In the genomic region with DNA sequence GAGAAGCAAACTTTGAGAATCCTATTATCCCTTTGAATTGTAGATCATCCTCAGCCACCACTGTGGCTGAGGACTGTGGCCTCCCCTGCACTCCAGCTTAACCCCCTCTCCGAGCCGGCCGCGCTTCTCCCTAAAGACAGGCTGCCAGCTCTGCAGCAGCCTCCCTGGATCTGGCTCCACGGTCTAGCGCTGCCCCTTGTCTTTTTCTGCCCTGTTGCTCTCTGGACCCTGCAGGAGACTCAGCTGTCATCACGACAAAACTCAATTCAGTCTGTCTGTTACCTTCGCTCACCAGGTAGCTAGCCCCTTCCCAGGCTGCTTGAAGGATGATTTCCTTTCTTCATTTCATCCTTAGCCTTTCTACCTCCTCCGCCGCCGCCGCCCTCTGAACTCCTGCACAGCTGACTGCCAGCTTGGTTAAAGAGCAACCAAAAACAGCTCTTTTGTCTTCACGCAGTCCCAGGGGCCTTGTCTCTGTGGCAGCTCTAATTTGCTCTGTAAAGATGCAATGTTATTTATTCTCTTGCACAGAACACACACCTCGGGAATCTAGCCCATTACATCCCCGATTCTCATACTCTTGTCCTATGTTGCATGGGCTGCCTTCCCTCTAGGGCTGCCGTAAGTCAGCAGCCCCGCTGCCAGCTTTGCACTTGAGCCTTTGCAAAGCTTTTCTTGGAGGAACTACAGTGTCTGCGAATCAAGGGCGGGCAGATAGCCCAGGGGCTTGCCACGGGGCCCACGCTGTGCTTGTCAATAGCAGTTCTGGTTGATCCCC, we compare ENCODE assay signal across 8 mouse cellular contexts.
DNase-seq lines count a peak whose midpoint lies in the region; ATAC-seq lines count a peak whose summit lies in the region.

No protein-coding gene starts in this region.

- H3K4me1 ChIP-seq in embryonic facial prominence, embryonic 11.5 days (ENCODE audit: control insufficient read depth, insufficient read depth, low read length) = peaks cover 2% of the 10 kb centered on the region; the same call in 1 of the 2 replicates
- peaks cover 33% of the 10 kb centered on the region for H3K4me1 ChIP-seq in hindbrain, embryonic 15.5 days (replicated peaks)
- H3K4me1 ChIP-seq in liver, embryonic 13.5 days (replicated peaks) = 0 out of 2 replicates have a peak, but pooled peaks cover 5% of the 10 kb centered on the region

- intact Hi-C loops in left cerebral cortex, postnatal 10 days (cut with DNase I) = no loop called here

- H3K4me3 ChIP-seq in embryonic facial prominence, embryonic 11.5 days (ENCODE audit: low read depth, low read length) = peak overlapping the region; percentile 2; the same call in 1 of the 2 replicates
- H3K4me3 ChIP-seq in hindbrain, embryonic 15.5 days = peak overlapping the region; percentile 6
- no peak overlapping the region for H3K4me3 ChIP-seq in liver, embryonic 13.5 days (replicated peaks)

- 4% methylated on average over 21 of the region's 21 CpGs for WGBS in embryonic facial prominence, embryonic 11.5 days
- 1% methylated on average over 21 of the region's 21 CpGs for WGBS in hindbrain, embryonic 15.5 days
- 15% methylated on average over 21 of the region's 21 CpGs for WGBS in liver, embryonic 13.5 days (ENCODE audit: insufficient replicate concordance)

- H3K9me3 ChIP-seq in embryonic facial prominence, embryonic 11.5 days (replicated peaks; ENCODE audit: control insufficient read depth, low read length) = no peaks in the 10 kb centered on the region
- no peaks in the 10 kb centered on the region for H3K9me3 ChIP-seq in hindbrain, embryonic 15.5 days
- H3K9me3 ChIP-seq in liver, embryonic 13.5 days (replicated peaks) = no peaks in the 10 kb centered on the region

- no peaks in the 10 kb centered on the region for H3K36me3 ChIP-seq in embryonic facial prominence, embryonic 11.5 days (replicated peaks; ENCODE audit: control insufficient read depth, insufficient read depth, low read depth, low read length)
- H3K36me3 ChIP-seq in hindbrain, embryonic 15.5 days = no peaks in the 10 kb centered on the region
- no peaks in the 10 kb centered on the region for H3K36me3 ChIP-seq in liver, embryonic 13.5 days

- peak overlapping the region; percentile 43; the same call in 1 of the 2 replicates for H3K9ac ChIP-seq in embryonic facial prominence, embryonic 11.5 days (replicated peaks; ENCODE audit: low read length)
- H3K9ac ChIP-seq in hindbrain, embryonic 15.5 days = peak overlapping the region; percentile 21
- H3K9ac ChIP-seq in liver, embryonic 13.5 days = no peak overlapping the region

- DNase-seq in left cerebral cortex, postnatal 10 days (ENCODE audit: extremely low spot score in 1 of 2, low spot score in 2 of 2) = peak; percentile 34 to 58
- DNase-seq in left cerebral cortex, adult 8-10 months (ENCODE audit: low spot score in 2 of 2) = no peak
- peak; percentile 49 for DNase-seq in embryonic facial prominence, embryonic 11.5 days (ENCODE audit: low spot score)
- DNase-seq in liver, embryonic 13.5 days = no peak
- peak; percentile 35 for DNase-seq in yolk sac, embryonic 10.5 days (ENCODE audit: low spot score)
- DNase-seq in adrenal gland, postnatal 4 days (ENCODE audit: low spot score in 2 of 2) = no peak

- H3K27ac ChIP-seq in embryonic facial prominence, embryonic 11.5 days (replicated peaks; ENCODE audit: low read depth, low read length) = no peak overlapping the region
- H3K27ac ChIP-seq in hindbrain, embryonic 15.5 days (replicated peaks) = peak overlapping the region; percentile 71
- H3K27ac ChIP-seq in liver, embryonic 13.5 days = no peak overlapping the region

- H3K27me3 ChIP-seq in embryonic facial prominence, embryonic 11.5 days (ENCODE audit: control insufficient read depth, insufficient read depth, low read length) = no peaks in the 10 kb centered on the region
- H3K27me3 ChIP-seq in hindbrain, embryonic 15.5 days = no peaks in the 10 kb centered on the region
- peaks cover 23% of the 10 kb centered on the region for H3K27me3 ChIP-seq in liver, embryonic 13.5 days

- ATAC-seq in embryonic facial prominence, embryonic 11.5 days (replicated peaks; ENCODE audit: insufficient number of reproducible peaks, low FRiP score, low TSS enrichment, low read depth) = 0 out of 2 replicates have a peak, but pooled peaks have one; percentile 40
- peak; percentile 54 for ATAC-seq in hindbrain, embryonic 15.5 days (ENCODE audit: low FRiP score, low read depth)
- no peak for ATAC-seq in liver, embryonic 13.5 days (ENCODE audit: low read depth)
- ATAC-seq in erythroid progenitor cell, adult 5-6 weeks (replicated peaks; ENCODE audit: low FRiP score, poor library complexity, severe bottlenecking) = no peak

- H3K4me2 ChIP-seq in embryonic facial prominence, embryonic 11.5 days (ENCODE audit: low read depth, low read length) = peak overlapping the region; percentile 32
- H3K4me2 ChIP-seq in hindbrain, embryonic 15.5 days = peak overlapping the region; percentile 52
- H3K4me2 ChIP-seq in liver, embryonic 13.5 days = peak overlapping the region; percentile 17

Comparison
In these comparisons a context has a peak if more than half of its experiments do, and no peak if none do; other contexts are left out.
1. DNase-seq: peak in left cerebral cortex, postnatal 10 days (2 of 2), embryonic facial prominence, embryonic 11.5 days (single experiment) and yolk sac, embryonic 10.5 days (single experiment); none in left cerebral cortex, adult 8-10 months (0 of 2), liver, embryonic 13.5 days (single experiment) and adrenal gland, postnatal 4 days (0 of 2).
2. ATAC-seq: peak in embryonic facial prominence, embryonic 11.5 days (single experiment) and hindbrain, embryonic 15.5 days (single experiment); none in liver, embryonic 13.5 days (single experiment) and erythroid progenitor cell, adult 5-6 weeks (single experiment).
3. Peak in every context shown above with its lines, with median percentiles within 50 percentile points of each other: H3K4me2 ChIP-seq.